Mouse (Mus musculus) Patski (cell line): ENCODE data around the gene Tmcc2. TPM values are rescaled to one million over a fixed set of nuclear protein-coding genes. Genes with fewer than 3 reads are reported as not detected.

Experiments used
- ATAC-seq: fragments of 100-300 bp; one replicate; pipeline ENCODE4 v1.8.0; 2021
- CTCF ChIA-PET: fragments of 350-600 bp; sonication (Branson Sonifier 250); formaldehyde crosslinking; loops from one replicate; lab custom pipeline; 2022; ENCODE audit warnings: inconsistent platforms; lab: Charles Lee
- POLR2A ChIA-PET: fragments of 350-600 bp; sonication (Branson Sonifier 250); formaldehyde crosslinking; loops from one replicate; lab custom pipeline; 2022; ENCODE audit warnings: antibody characterized with exemption, inconsistent platforms; lab: Charles Lee
- DNase-seq: peaks from one replicate; pipeline ENCODE4 v3.0.0-alpha.2; 2011; ENCODE audit warnings: low read depth, low spot score
- H3K27me3 ChIP-seq: fragments of 371-371 bp; one replicate; pipeline ENCODE4 v1.5.1; 2021
- CTCF ChIP-seq: fragments of 100-300 bp; IDR thresholded peaks from one replicate; pipeline ENCODE4 v1.5.1; 2021
- in situ Hi-C: fragments of 300-500 bp; cut with MboI; formaldehyde crosslinking; loops from 3 replicates; pipeline ENCODE4 v1.11.1; 2018; ENCODE audit warnings: low pct_unique_long_range_greater_than_20kb, mixed read lengths
- polyA plus RNA-seq: library from polyadenylated mRNA; unstranded; gene quantifications from one replicate; pipeline ENCODE4 v1.2.3, GENCODE M21; 2021

The Tmcc2 gene
- polyA plus RNA-seq, 1 experiment from 2014 or later, result 12.2 TPM

GRCm38 (mm10) chr1:132346951-132347350, 44.1 kb downstream of the Tmcc2 start:
- no peak for DNase-seq
- in situ Hi-C loops, result loop anchor here (25.0 kb wide), 1 partner anchor 1210 kb away; the partner anchor contains the start of gene Dyrk3
- ChIA-PET POLR2A (interaction anchor here (2.1 kb wide), 1 partner anchor 11 kb away, joined by 8 read pairs; no protein-coding TSS in a partner anchor), CTCF (interaction anchor here (1.3 to 1.7 kb wide), 3 partner anchors 8 to 10 kb away, joined by 3 to 8 read pairs (median 5); no protein-coding TSS in a partner anchor)
- no peaks in the 10 kb centered on the region for H3K27me3 ChIP-seq
- no peak for TF ChIP-seq CTCF
- no peak for ATAC-seq

- ChIA-PET CTCF (interaction anchor here (1.3 kb wide), 1 partner anchor 9 kb away, joined by 3 read pairs; no protein-coding TSS in a partner anchor), POLR2A (interaction anchor here (1.1 to 2.1 kb wide), 2 partner anchors 10 to 32 kb away, joined by 4 to 8 read pairs; no protein-coding TSS in a partner anchor)
- no peak for TF ChIP-seq CTCF
- DNase-seq (no peak), ATAC-seq (peak; percentile 55)
- H3K27me3 ChIP-seq, result no peaks in the 10 kb centered on the region
- in situ Hi-C loops, result loop anchor here (25.0 kb wide), 1 partner anchor 1209 kb away; the partner anchor contains the start of gene Dyrk3
Measured at GRCm38 (mm10) chr1:132346134-132346851, 44.8 kb downstream of the Tmcc2 start.

- DNase-seq, result no peak
- in situ Hi-C loops, result loop anchor here (25.0 kb wide), 1 partner anchor 1208 kb away; the partner anchor contains the start of gene Dyrk3
- POLR2A ChIA-PET, result interaction anchor here (0.9 to 2.1 kb wide), 5 partner anchors 9 to 31 kb away, joined by 3 to 8 read pairs (median 4); no protein-coding TSS in a partner anchor
- H3K27me3 ChIP-seq, result no peaks in the 10 kb centered on the region
- CTCF ChIA-PET, result no interaction called here
- ATAC-seq, result no peak
- TF ChIP-seq CTCF, result no peak
Measured at GRCm38 (mm10) chr1:132345514-132345913, 45.6 kb downstream of the Tmcc2 start.

GRCm38 (mm10) chr1:132343656-132344055, 47.4 kb downstream of the Tmcc2 start:
- H3K27me3 ChIP-seq, result no peaks in the 10 kb centered on the region
- in situ Hi-C loops, result loop anchor here (25.0 kb wide), 1 partner anchor 1206 kb away; the partner anchor contains the start of gene Dyrk3
- CTCF ChIA-PET, result no interaction called here
- POLR2A ChIA-PET, result no interaction called here
- no peak for TF ChIP-seq CTCF
- DNase-seq (no peak), ATAC-seq (no peak)

GRCm38 (mm10) chr1:132343191-132343590, 47.9 kb downstream of the Tmcc2 start:
- CTCF ChIA-PET, result no interaction called here
- ATAC-seq, result no peak
- in situ Hi-C loops, result loop anchor here (25.0 kb wide), 1 partner anchor 1206 kb away; the partner anchor contains the start of gene Dyrk3
- POLR2A ChIA-PET, result interaction anchor here (0.8 kb wide), 1 partner anchor 12 kb away, joined by 3 read pairs; no protein-coding TSS in a partner anchor
- DNase-seq, result no peak
- H3K27me3 ChIP-seq, result no peaks in the 10 kb centered on the region
- no peak for TF ChIP-seq CTCF

- no peak for TF ChIP-seq CTCF
- no peaks in the 10 kb centered on the region for H3K27me3 ChIP-seq
- DNase-seq (no peak), ATAC-seq (no peak)
- in situ Hi-C loops, result loop anchor here (25.0 kb wide), 1 partner anchor 1205 kb away; the partner anchor contains the start of gene Dyrk3
- ChIA-PET CTCF (interaction anchor here (1.4 kb wide), 1 partner anchor 23 kb away, joined by 3 read pairs; no protein-coding TSS in a partner anchor), POLR2A (interaction anchor here (0.8 kb wide), 2 partner anchors 13 to 31 kb away, joined by 3 read pairs; no protein-coding TSS in a partner anchor)
Measured at GRCm38 (mm10) chr1:132342518-132342917, 48.6 kb downstream of the Tmcc2 start.

GRCm38 (mm10) chr1:132341731-132342501, 49.2 kb downstream of the Tmcc2 start:
- ChIA-PET POLR2A (interaction anchor here (0.8 kb wide), 1 partner anchor 30 kb away, joined by 3 read pairs; no protein-coding TSS in a partner anchor), CTCF (interaction anchor here (0.9 to 1.4 kb wide), 2 partner anchors 23 to 29 kb away, joined by 3 read pairs; no protein-coding TSS in a partner anchor)
- no peak for TF ChIP-seq CTCF
- ATAC-seq, result no peak
- in situ Hi-C loops, result loop anchor here (25.0 kb wide), 1 partner anchor 1205 kb away; the partner anchor contains the start of gene Dyrk3
- no peak for DNase-seq
- H3K27me3 ChIP-seq, result no peaks in the 10 kb centered on the region

GRCm38 (mm10) chr1:132338027-132338660, 52.9 kb downstream of the Tmcc2 start:
- H3K27me3 ChIP-seq, result no peaks in the 10 kb centered on the region
- ATAC-seq (no peak), DNase-seq (no peak)
- ChIA-PET POLR2A (interaction anchor here (0.6 to 14.1 kb wide), 3 partner anchors 10 to 19 kb away, joined by 3 to 157 read pairs (median 67); partner anchors contain the start of gene Nuak2), CTCF (interaction anchor here (1.0 to 8.1 kb wide), 5 partner anchors 10 to 181 kb away, joined by 3 to 75 read pairs (median 5); no protein-coding TSS in a partner anchor)
- in situ Hi-C loops, result loop anchor here (25.0 kb wide), 1 partner anchor 1201 kb away; the partner anchor contains the start of gene Dyrk3
- no peak for TF ChIP-seq CTCF

GRCm38 (mm10) chr1:132336921-132337320, 54.2 kb downstream of the Tmcc2 start:
- no peaks in the 10 kb centered on the region for H3K27me3 ChIP-seq
- no peak for TF ChIP-seq CTCF
- CTCF ChIA-PET, result interaction anchor here (2.0 to 8.1 kb wide), 4 partner anchors 11 to 25 kb away, joined by 5 to 75 read pairs (median 19); no protein-coding TSS in a partner anchor
- in situ Hi-C loops, result loop anchor here (25.0 kb wide), 1 partner anchor 1200 kb away; the partner anchor contains the start of gene Dyrk3
- DNase-seq (no peak), ATAC-seq (no peak)
- POLR2A ChIA-PET, result interaction anchor here (0.6 to 14.1 kb wide), 6 partner anchors 8 to 24 kb away, joined by 3 to 157 read pairs (median 8); partner anchors contain the start of gene Nuak2
